Mouse (Mus musculus): Measurements from ENCODE around the gene Pan3.
A peak's percentile ranks its signal among the peaks of the same experiment; 100 is the strongest.
"Not testable (repeated sequence)": the region's sequence is repeated elsewhere in the genome, so short reads cannot be mapped to it uniquely, and the experiment has no call there.

Pan3 gene

DNA sequence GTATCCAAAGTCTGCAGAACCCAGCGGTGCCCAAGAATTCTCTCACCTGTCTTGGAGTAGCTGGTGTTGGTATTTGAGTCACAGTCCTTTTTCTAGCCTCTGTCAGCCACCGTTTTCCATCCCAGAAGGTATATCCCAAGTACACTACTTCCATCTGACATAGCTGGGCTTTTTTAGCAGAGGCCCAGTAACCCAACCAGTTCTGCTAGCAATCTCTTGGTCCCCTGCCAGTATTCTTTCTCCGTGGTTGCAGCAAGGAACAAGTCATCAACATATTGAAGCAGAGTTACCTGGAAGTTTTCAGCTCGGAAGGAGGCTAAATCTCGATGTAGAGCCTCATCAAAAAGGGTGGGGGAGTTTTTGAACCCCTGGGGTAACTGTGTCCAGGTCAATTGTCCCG, 127.7 kb downstream of the Pan3 start:
- not testable (repeated sequence) for DNase-seq (ENCODE audit: extremely low spot score)

- no peak for DNase-seq (ENCODE audit: extremely low spot score)
Observed at GRCm38 (mm10) chr5:147563511-147564139, 133.7 kb downstream of the Pan3 start.

GRCm38 (mm10) chr5:147564140-147564590, 134.2 kb downstream of the Pan3 start:
- no peak for DNase-seq (ENCODE audit: extremely low spot score)

DNA sequence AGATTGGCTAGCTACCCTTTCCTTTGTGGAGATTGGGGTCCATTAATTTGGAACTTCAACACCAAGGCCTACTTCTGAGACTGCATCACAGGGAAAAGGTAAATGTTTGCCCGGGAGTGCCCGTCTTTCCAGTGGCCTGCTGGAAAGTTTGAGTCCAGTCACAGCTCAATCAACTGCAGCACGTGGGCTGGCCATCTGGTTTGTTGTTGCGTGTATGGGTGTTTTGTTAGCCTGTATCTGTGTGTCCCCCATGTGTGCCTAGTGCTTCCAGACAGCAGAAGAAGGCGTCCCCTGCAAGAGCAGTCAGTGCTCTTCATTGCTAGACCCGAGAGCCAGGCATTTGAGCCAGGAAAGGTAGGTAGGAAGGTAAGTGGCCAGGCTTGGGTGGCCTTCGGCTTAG, 135.5 kb downstream of the Pan3 start:
- DNase-seq (ENCODE audit: extremely low spot score) = no peak

- no peak for DNase-seq (ENCODE audit: extremely low spot score)
Observed at GRCm38 (mm10) chr5:147566335-147566734, 136.4 kb downstream of the Pan3 start.

- no peak for DNase-seq (ENCODE audit: extremely low spot score)
Observed at GRCm38 (mm10) chr5:147572695-147573094, 142.7 kb downstream of the Pan3 start.

DNA sequence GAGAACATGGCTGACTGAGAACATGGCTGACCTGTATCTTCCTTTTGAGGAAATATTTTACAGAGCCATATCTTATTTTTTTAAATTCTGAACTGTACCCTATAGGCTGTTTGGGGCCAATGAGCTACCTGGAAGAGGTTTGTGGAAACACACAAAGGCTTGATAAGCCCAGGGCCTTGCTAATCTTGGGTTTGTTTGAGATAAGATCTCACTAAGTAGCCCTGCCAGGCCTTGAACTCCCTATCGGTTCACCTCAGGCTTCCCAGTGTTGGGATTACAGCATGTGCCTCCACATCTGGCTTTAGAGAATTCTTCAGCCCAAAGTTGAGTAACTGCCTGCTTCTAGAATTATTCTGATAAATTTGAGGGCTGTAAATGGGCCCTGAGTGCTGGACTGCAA, 143.6 kb downstream of the Pan3 start:
- no peak for DNase-seq (ENCODE audit: extremely low spot score)

- no peak for DNase-seq (ENCODE audit: extremely low spot score)
Observed at GRCm38 (mm10) chr5:147574517-147574916, 144.6 kb downstream of the Pan3 start.

DNA sequence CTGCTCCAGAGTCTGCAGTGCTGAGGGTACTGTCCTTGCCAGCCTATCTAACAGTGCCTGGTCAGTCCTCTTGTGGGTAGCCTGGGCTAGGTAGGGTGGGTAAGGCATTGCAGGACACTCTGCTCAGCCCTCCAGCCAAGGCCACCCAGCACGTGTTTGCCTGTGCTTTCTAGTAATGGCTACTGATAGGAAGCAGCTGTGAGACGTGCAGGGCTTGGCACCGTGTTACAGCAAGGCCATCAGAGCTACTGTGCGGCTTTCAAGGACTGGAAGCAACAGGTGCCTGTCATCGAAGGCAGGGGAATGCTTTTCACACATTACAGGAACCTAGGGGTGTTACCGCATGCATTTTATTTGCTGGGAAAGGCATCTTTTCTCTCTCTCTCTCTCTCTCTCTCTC, 147.0 kb downstream of the Pan3 start:
- DNase-seq (ENCODE audit: extremely low spot score) = no peak

- DNase-seq (ENCODE audit: extremely low spot score) = no peak
Observed at GRCm38 (mm10) chr5:147579148-147579547, 149.2 kb downstream of the Pan3 start.

- DNase-seq (ENCODE audit: extremely low spot score) = no peak
Observed at GRCm38 (mm10) chr5:147579691-147580090, 149.7 kb downstream of the Pan3 start.

DNA sequence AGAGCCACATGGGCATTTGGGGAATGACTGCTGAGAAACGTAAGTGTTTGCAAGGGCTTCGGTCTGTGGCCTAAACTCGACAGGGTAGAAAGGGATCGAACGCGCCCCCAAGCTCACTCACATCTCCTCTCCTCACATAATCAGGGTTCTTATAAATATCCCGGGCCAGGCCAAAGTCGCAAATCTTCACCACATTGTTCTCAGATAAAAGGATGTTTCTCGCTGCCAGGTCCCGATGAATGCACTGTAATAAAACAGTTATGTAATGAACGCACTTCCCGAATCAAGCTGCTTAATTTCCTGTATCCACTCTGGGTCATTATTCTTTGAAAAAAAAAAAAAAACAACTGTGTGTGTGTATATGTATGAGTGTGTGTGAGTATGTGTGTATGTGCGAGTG, 150.2 kb downstream of the Pan3 start:
- DNase-seq (ENCODE audit: extremely low spot score) = no peak

DNA sequence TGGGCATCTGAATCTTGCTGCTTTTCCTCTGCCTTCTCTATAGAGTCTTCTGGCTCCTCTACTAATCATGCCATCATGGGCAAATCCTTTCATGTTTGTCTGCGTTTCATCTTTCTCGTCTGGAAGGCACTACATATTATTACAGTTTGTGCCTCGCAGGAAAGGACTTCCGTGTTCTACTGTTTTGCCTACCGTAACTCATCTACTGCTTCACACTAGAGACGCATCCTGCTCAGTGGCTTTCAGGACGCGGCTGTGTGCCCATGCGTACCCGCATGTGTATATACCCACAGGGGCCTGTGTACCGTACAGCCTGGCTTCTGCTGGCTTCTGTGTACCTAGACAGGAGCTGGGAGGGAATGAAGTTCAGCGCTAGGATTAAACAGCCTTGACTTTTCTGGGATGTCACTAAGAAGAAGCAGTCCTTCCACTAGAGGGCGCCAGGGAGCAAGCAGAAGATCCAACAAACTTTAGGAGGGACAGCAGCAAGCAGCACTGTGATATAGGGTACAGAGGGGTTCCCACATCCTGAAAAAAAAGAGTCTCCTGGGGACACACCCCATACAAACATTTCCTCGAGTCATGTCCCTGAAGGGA, 153.8 kb downstream of the Pan3 start:
- peak; percentile 76 for DNase-seq (ENCODE audit: extremely low spot score)

GRCm38 (mm10) chr5:147584648-147585047, 154.7 kb downstream of the Pan3 start:
- DNase-seq (ENCODE audit: extremely low spot score) = no peak

- DNase-seq (ENCODE audit: extremely low spot score) = no peak
Observed at GRCm38 (mm10) chr5:147585070-147585469, 155.1 kb downstream of the Pan3 start.

DNA sequence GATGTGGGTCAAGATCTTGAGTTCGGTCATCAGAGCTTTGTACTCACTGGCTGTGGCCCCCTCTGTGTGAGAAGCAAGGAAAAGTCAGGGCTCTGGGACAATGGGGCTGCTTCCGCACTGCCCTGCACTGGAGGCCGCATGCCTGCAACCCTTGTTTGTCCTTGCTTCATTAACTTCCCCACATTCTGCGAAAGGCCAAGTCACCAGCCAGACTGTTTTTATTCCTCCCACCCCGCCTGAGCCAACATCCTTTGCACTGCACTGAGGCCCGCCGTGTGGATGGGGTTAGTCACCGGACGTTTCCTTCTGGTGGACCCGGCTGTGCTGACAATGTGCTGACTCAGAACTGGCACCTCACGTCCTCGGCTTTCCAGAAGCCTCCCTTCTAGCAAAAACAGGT, 159.9 kb downstream of the Pan3 start:
- DNase-seq (ENCODE audit: extremely low spot score) = peak; percentile 10

DNA sequence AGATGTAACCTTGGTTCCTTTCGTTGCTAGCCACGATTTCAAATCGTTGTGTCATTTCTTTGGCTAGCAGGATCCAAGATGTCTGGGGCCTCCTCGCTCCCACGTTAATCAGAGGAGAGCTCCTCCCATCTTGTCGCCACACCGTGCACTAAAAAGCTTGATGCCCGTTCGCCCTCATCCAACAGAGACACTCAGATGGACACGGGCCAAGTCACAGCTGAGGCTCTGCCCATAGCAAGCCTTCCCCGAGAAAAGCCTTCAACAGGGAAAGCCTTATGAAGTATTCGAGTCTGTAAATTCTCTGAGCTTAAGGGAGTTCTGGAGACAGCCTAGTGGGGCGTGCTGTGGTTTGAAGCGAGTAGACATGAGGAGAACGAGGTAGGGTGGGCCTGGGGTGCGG, 167.9 kb downstream of the Pan3 start:
- DNase-seq (ENCODE audit: extremely low spot score) = no peak
